Mouse (Mus musculus): ENCODE data around the gene Hoxa7. TPM values are rescaled to one million over a fixed set of nuclear protein-coding genes. Genes with fewer than 3 reads are reported as not detected.

Gene Hoxa7
- total RNA-seq, 2 experiments from 2014 or later, result 0.24 to 0.47 TPM

GRCm38 (mm10) chr6:52228475-52229465, 7.1 kb upstream of the Hoxa7 start:
- DNase-seq, result no peak
- intact Hi-C loops (cut with DNase I), result no loop called here

- intact Hi-C loops (cut with DNase I), result no loop called here
- no peak for DNase-seq
Observed at GRCm38 (mm10) chr6:52227470-52228222, 6.0 kb upstream of the Hoxa7 start.

GRCm38 (mm10) chr6:52226569-52227257, 5.1 kb upstream of the Hoxa7 start:
- DNase-seq, result no peak
- intact Hi-C loops (cut with DNase I), result no loop called here

GRCm38 (mm10) chr6:52225612-52226568, 4.2 kb upstream of the Hoxa7 start:
- intact Hi-C loops (cut with DNase I), result no loop called here
- no peak for DNase-seq

- no peak for DNase-seq
- intact Hi-C loops (cut with DNase I), result loop anchor here (5.0 kb wide), 1 partner anchor 353 kb away; no protein-coding TSS in a partner anchor
Observed at GRCm38 (mm10) chr6:52224895-52225611, 3.4 kb upstream of the Hoxa7 start.

GRCm38 (mm10) chr6:52223939-52224760, 2.5 kb upstream of the Hoxa7 start:
- intact Hi-C loops (cut with DNase I), result loop anchor here (5.0 kb wide), 1 partner anchor 352 kb away; no protein-coding TSS in a partner anchor
- no peak for DNase-seq

GRCm38 (mm10) chr6:52222729-52223128, 1.1 kb upstream of the Hoxa7 start:
- no peak for DNase-seq
- intact Hi-C loops (cut with DNase I), result loop anchor here (5.0 kb wide), 1 partner anchor 350 kb away; no protein-coding TSS in a partner anchor

GRCm38 (mm10) chr6:52221993-52222685, 485 bp upstream of the Hoxa7 start:
- DNase-seq, result no peak
- intact Hi-C loops (cut with DNase I), result loop anchor here (2.0 to 5.0 kb wide), 2 partner anchors 350 to 635 kb away; no protein-coding TSS in a partner anchor

- intact Hi-C loops (cut with DNase I), result loop anchor here (2.0 to 5.0 kb wide), 2 partner anchors 349 to 634 kb away; no protein-coding TSS in a partner anchor
- DNase-seq, result no peak
Observed at GRCm38 (mm10) chr6:52220865-52221310, 766 bp downstream of the Hoxa7 start.

GRCm38 (mm10) chr6:52220003-52220864, 1.4 kb downstream of the Hoxa7 start:
- DNase-seq, result no peak
- intact Hi-C loops (cut with DNase I), result loop anchor here (2.0 to 5.0 kb wide), 2 partner anchors 348 to 633 kb away; no protein-coding TSS in a partner anchor

- no peak for DNase-seq
- intact Hi-C loops (cut with DNase I), result loop anchor here (5.0 kb wide), 2 partner anchors 837 to 1042 kb away; no protein-coding TSS in a partner anchor
Observed at GRCm38 (mm10) chr6:52219234-52219942, 2.3 kb downstream of the Hoxa7 start.

GRCm38 (mm10) chr6:52218643-52219215, 2.9 kb downstream of the Hoxa7 start:
- intact Hi-C loops (cut with DNase I), result loop anchor here (5.0 kb wide), 2 partner anchors 836 to 1041 kb away; no protein-coding TSS in a partner anchor
- peak in 1 of 2 experiments; percentile 2 for DNase-seq

GRCm38 (mm10) chr6:52217895-52218642, 3.6 kb downstream of the Hoxa7 start:
- intact Hi-C loops (cut with DNase I), result loop anchor here (5.0 kb wide), 2 partner anchors 836 to 1041 kb away; no protein-coding TSS in a partner anchor
- DNase-seq, result peak in 1 of 2 experiments; percentile 7

- DNase-seq, result no peak
- intact Hi-C loops (cut with DNase I), result loop anchor here (5.0 kb wide), 2 partner anchors 835 to 1040 kb away; no protein-coding TSS in a partner anchor
Observed at GRCm38 (mm10) chr6:52217459-52217768, 4.2 kb downstream of the Hoxa7 start.
